Mouse (Mus musculus) embryonic facial prominence, embryonic 12.5 days (tissue): ENCODE data around the gene Wnt7b. TPM values are rescaled to one million over a fixed set of nuclear protein-coding genes. Genes with fewer than 3 reads are reported as not detected.

ENCODE experiments used
- ATAC-seq: fragments of 200-750 bp; cut with Nextera tagmentation; 2 replicates; pipeline ENCODE4 v1.8.0; 2017; ENCODE audit not compliant: insufficient number of reproducible peaks, insufficient read depth, low FRiP score, low TSS enrichment
- H3K27ac ChIP-seq: fragments of 300-500 bp; sonication (generic); 2 replicates; pipeline ENCODE4 v1.5.1; 2016; ENCODE audit warnings: mild to moderate bottlenecking
- H3K27me3 ChIP-seq: fragments of 300-500 bp; sonication (generic); 2 replicates; pipeline ENCODE4 v1.6.1; 2016; ENCODE audit warnings: mild to moderate bottlenecking, moderate library complexity
- H3K36me3 ChIP-seq: fragments of 300-500 bp; sonication (generic); 2 replicates; pipeline ENCODE4 v1.6.1; 2016; ENCODE audit warnings: mild to moderate bottlenecking
- H3K4me1 ChIP-seq: fragments of 300-500 bp; sonication (generic); 2 replicates; pipeline ENCODE4 v1.6.1; 2016
- H3K4me2 ChIP-seq: fragments of 300-500 bp; sonication (generic); replicated peaks from 2 replicates; pipeline ENCODE4 v1.6.1; 2016; ENCODE audit warnings: mild to moderate bottlenecking, moderate library complexity
- H3K4me3 ChIP-seq: fragments of 300-500 bp; sonication (generic); 2 replicates; pipeline ENCODE4 v1.5.1; 2016; ENCODE audit warnings: mild to moderate bottlenecking
- H3K9ac ChIP-seq: fragments of 300-500 bp; sonication (generic); 2 replicates; pipeline ENCODE4 v1.6.1; 2016; ENCODE audit warnings: mild to moderate bottlenecking, moderate library complexity
- H3K9me3 ChIP-seq: fragments of 300-500 bp; sonication (generic); 2 replicates; pipeline ENCODE4 v1.6.1; 2016; ENCODE audit warnings: mild to moderate bottlenecking, moderate library complexity
- WGBS: fragments of 180-500 bp; shearing (Covaris S2); methylation state at CpG from one replicate; pipeline ENCODE4 v1.1.7; 2016; 5-methylcytosine and 5-hydroxymethylcytosine counted together
- polyA plus RNA-seq: library from polyadenylated mRNA; unstranded; fragments of >200 nt; fragmentation: Nextera tagmentation; extraction: Ambion mirVana; gene quantifications from 2 replicates; pipeline ENCODE4 v1.2.1, GENCODE M21; 2016

Gene Wnt7b
- polyA plus RNA-seq, 1 experiment from 2014 or later, result 34.3 TPM

DNA sequence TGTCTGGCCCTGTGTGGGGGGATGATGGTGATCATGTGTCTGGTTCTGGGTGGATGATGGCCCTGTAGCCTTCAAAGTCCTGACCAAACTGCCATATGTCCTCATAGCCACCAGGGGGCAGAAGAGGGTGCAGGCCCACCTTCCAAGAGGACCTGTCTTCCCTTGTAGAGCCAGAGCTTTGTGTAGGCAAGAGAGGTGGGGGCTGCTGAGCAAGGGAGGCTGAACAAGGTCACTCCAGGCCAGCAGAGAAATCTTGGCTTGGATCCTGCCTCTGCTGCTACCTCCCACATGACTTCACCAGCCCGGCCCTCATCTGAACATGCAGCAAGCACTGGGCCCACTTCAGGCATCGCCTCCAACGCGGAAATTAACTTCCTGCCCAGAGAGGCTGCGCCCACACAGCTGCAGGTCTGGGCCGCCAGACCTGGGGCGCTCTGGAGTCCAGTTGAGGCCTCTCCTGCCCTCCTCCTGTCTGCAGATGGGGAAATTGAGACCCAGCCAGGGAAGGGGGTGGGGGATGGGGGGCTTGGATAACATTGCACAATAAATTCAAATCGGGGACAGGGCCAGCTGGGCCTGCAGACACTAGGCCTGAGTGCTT, 28.4 kb upstream of the Wnt7b start:
- H3K27me3 ChIP-seq, result peaks cover 26% of the 10 kb centered on the region
- peak; percentile 66 for ATAC-seq

DNA sequence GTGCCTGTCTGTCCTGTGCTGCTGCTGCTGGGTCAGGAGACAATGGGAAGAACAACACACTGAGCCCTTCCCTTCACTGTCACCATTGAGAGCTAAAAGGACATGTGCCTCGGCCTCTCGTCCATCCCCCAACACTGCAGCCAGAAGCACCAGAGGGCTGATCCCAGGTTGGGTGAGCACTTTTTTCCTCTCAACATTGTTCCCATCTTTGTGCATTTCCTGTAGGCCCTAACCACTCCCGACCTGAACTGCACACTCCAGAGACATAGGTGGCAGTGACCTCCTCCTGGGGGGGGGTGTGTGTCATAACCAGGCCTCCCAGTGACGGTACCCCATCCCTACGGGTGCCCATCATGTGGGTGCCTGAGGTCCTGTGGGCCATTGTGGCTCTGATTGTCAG, 27.8 kb upstream of the Wnt7b start:
- H3K9ac ChIP-seq, result no peak overlapping the region
- H3K27ac ChIP-seq, result peak overlapping the region; percentile 32; the same call in 1 of the 2 replicates
- H3K4me1 ChIP-seq, result peaks cover 14% of the 10 kb centered on the region; the same call in 1 of the 2 replicates
- no peak overlapping the region for H3K4me2 ChIP-seq
- WGBS, result 71% methylated on average over 5 of the region's 5 CpGs
- ATAC-seq, result 0 out of 2 replicates have a peak, but pooled peaks have one; percentile 6
- H3K27me3 ChIP-seq, result peaks cover 20% of the 10 kb centered on the region
- no peaks in the 10 kb centered on the region for H3K9me3 ChIP-seq
- no peak overlapping the region for H3K4me3 ChIP-seq
- no peaks in the 10 kb centered on the region for H3K36me3 ChIP-seq

More for the DNA sequence above, 28.4 kb upstream of the Wnt7b start:
- Histone ChIP-seq H3K36me3 (no peaks in the 10 kb centered on the region), H3K4me2 (no peak overlapping the region), H3K4me1 (peaks cover 14% of the 10 kb centered on the region), H3K9ac (0 out of 2 replicates have a peak overlapping the region, but pooled peaks have one; percentile 11), H3K9me3 (no peaks in the 10 kb centered on the region), H3K27ac (peak overlapping the region; percentile 32; the same call in 1 of the 2 replicates), H3K4me3 (no peak overlapping the region)
- WGBS, result 65% methylated on average over 8 of the region's 8 CpGs

DNA sequence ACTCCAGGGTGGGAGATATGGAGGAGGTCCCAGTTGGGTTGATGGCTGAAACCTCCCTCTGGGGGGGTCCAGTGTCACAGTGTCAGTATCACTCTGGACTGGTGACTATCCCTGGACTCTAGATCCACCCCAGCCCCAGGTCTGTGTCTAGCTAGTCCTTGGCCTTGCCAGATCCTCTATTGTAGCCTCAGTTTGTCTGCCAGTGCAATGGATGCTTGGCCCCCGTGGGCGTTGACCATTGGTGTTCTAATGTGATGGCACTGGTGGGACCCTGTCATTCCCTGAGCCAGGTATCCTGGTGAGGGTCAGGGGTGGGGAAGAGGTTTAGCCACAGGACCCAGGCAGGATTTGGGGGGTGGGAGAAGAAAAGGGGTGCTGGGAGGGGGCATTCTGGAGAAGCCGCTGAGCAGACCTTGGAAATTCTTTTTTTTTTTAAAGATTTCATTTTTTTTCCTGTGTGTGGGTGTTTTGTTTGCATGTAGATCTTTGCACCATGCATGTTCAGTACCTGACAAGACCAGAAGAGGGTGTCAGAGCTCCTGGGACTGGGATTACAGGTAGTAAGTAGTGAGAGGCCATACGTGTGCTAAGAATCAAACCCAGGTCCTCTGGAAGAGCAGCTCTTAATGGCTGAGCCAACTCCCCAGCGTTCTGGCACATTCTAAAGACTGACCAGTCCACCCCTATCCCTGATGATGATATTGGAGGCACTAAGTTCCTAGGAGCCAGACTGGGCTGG, 27.2 kb upstream of the Wnt7b start:
- Histone ChIP-seq H3K36me3 (no peaks in the 10 kb centered on the region), H3K4me2 (no peak overlapping the region), H3K4me1 (peaks cover 14% of the 10 kb centered on the region; the same call in 1 of the 2 replicates), H3K9me3 (no peaks in the 10 kb centered on the region), H3K27me3 (peaks cover 13% of the 10 kb centered on the region), H3K27ac (no peak overlapping the region), H3K9ac (no peak overlapping the region), H3K4me3 (no peak overlapping the region)
- ATAC-seq, result no peak
- WGBS, result 76% methylated on average over 5 of the region's 5 CpGs

DNA sequence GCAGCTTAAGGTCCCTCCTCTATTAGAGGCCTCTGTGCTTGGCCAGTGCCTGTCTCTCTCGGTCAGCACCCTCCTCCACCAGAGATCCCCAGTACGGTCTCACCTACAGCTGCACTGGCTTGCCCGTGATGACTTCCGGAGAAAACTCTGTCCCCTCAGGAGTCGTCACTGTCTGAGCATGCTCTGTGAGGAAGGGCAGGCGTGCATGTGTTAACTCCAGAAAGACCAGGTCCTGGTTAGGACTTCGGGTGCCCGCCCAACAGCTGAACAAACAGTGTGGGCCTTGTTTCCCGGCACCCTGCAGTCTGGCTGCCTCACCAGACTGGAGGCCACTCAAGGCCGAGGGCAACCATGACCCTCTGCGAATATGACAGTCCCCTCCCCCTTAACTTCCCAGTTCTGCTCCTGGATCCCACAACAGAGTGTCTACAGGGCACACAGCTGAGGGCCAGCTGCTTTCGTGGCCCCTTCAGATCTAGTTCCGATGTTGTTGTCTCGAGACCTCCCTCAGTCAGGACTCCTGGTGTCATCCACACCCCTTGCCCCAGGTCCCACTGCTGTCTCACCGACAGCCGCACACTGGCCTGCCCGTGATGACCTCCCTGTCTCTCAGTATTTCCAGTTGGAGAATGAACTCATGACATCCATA, 23.8 kb upstream of the Wnt7b start:
- Histone ChIP-seq H3K4me3 (no peak overlapping the region), H3K9ac (no peak overlapping the region), H3K4me2 (peak overlapping the region; percentile 5; the same call in 1 of the 2 replicates), H3K27me3 (no peaks in the 10 kb centered on the region), H3K4me1 (peaks cover 14% of the 10 kb centered on the region; the same call in 1 of the 2 replicates), H3K9me3 (no peaks in the 10 kb centered on the region), H3K36me3 (no peaks in the 10 kb centered on the region), H3K27ac (no peak overlapping the region)
- no peak for ATAC-seq
- 45% methylated on average over 17 of the region's 17 CpGs for WGBS

DNA sequence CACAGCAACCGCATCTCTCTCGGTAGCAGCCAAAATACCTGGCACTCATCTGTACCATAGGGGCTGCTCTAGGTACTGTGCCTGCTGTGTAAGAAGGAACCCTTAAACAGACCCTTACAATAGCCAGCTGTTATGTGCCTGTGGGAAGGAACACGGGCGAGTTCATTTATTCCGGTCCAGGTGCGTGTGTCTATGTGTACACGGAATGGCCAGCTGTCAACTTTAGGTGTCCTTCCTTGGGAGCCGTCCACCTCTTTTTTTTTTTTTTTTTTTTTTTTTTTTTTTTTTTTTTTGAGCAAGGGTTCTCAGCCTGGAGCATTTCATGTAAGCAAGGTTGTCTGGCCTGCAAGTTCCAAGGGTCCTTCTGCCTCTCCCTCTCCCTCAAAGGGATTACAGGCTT, 22.7 kb upstream of the Wnt7b start:
- WGBS, result 86% methylated on average over 8 of the region's 8 CpGs
- H3K27me3 ChIP-seq, result no peaks in the 10 kb centered on the region
- no peak overlapping the region for H3K9ac ChIP-seq
- peaks cover 18% of the 10 kb centered on the region for H3K4me1 ChIP-seq
- no peaks in the 10 kb centered on the region for H3K9me3 ChIP-seq
- no peak overlapping the region for H3K4me3 ChIP-seq
- no peak overlapping the region for H3K27ac ChIP-seq
- H3K36me3 ChIP-seq, result no peaks in the 10 kb centered on the region
- no peak for ATAC-seq
- H3K4me2 ChIP-seq, result no peak overlapping the region

DNA sequence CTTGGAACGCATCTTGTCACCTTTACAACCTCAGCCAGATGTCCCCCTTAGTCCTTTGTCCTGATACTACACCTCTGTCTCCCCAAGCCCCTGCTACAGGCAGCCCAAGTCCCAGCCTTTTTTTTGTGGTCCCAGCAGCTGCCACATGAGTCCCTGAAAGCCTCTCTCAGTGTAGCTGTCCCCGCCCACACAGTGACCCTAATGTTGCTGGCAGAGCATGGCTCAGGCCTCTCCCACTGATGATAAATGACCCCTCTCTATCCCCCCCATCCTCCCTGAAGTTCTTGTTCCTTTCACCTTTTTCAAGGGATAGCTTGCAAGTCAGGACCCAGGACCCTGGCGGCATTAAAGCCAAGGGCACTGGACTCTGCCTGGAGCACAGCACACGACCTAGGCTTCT, 22.2 kb upstream of the Wnt7b start:
- no peaks in the 10 kb centered on the region for H3K36me3 ChIP-seq
- H3K9me3 ChIP-seq, result no peaks in the 10 kb centered on the region
- WGBS, result 75% methylated on average over 4 of the region's 4 CpGs
- ATAC-seq, result no peak
- H3K9ac ChIP-seq, result no peak overlapping the region
- peaks cover 19% of the 10 kb centered on the region for H3K4me1 ChIP-seq
- H3K4me2 ChIP-seq, result no peak overlapping the region
- H3K27me3 ChIP-seq, result no peaks in the 10 kb centered on the region
- no peak overlapping the region for H3K27ac ChIP-seq
- no peak overlapping the region for H3K4me3 ChIP-seq

DNA sequence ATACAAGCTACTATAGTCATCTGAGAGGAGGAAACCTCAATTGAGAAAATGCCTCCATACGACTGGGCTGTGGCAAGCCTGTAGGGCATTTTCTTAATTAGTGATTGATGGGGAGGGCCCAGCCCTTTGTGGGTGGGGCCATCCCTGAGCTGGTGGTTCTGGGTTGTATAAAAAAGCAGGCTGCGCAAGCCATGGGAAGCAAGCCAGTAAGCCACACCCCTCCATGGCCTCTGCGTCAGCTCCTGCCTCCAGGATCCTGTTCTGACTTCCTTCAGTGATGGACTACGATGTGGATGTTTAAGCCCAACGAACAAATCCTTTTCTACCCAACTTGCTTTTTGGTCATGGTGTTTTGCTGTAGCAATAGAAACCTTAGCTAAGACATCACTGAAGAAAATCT, 21.1 kb upstream of the Wnt7b start:
- H3K27me3 ChIP-seq, result no peaks in the 10 kb centered on the region
- ATAC-seq, result no peak
- H3K4me3 ChIP-seq, result no peak overlapping the region
- H3K36me3 ChIP-seq, result no peaks in the 10 kb centered on the region
- no peaks in the 10 kb centered on the region for H3K9me3 ChIP-seq
- H3K4me2 ChIP-seq, result no peak overlapping the region
- H3K4me1 ChIP-seq, result peaks cover 19% of the 10 kb centered on the region
- WGBS, result 45% methylated on average over 5 of the region's 5 CpGs
- no peak overlapping the region for H3K27ac ChIP-seq
- H3K9ac ChIP-seq, result no peak overlapping the region

DNA sequence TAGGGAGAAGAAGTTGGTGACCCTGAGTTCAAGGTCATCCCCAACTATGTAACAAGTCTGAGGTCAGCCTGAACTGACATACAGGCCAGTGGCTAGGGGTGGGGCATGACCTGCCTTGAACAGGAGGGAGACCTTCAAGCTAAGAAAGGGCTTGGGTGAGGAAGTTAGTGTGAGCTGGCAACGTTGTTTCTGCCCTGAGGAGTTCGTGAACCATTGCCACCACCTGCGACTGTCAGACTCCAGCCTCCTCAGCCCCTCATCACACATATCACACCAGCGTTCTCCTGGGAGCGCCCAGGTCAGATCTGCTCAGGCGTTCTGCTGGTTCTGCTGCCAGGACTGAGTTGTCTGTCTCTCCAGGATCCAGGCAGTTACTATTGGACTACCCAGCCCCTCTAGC, 20.5 kb upstream of the Wnt7b start:
- WGBS, result 61% methylated on average over 6 of the region's 6 CpGs

DNA sequence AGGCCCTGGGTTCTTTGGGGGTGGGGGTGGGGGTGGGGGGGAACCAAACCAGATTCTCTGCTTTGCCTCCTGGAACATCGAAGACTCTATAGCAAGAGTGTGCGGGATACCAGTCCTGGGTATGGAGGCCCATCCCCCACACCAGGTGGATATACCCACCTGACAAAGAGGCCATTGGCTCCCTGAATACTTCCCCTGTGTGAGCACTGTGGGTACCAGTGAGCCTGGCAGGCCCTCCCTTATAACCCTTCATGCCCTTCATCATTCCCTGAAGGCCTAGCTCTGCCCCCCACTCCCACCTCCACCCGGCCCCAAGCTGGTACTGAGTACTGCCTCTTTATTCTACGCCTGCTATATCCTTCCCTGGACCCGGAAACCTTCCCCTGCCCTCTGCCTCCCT, 19.7 kb upstream of the Wnt7b start:
- no peaks in the 10 kb centered on the region for H3K27me3 ChIP-seq
- no peak overlapping the region for H3K9ac ChIP-seq
- no peak overlapping the region for H3K4me3 ChIP-seq
- H3K27ac ChIP-seq, result no peak overlapping the region
- no peak for ATAC-seq
- no peak overlapping the region for H3K4me2 ChIP-seq
- no peaks in the 10 kb centered on the region for H3K9me3 ChIP-seq
- WGBS, result 85% methylated on average over 5 of the region's 5 CpGs
- no peaks in the 10 kb centered on the region for H3K36me3 ChIP-seq
- H3K4me1 ChIP-seq, result peaks cover 19% of the 10 kb centered on the region

More for the DNA sequence above, 20.5 kb upstream of the Wnt7b start:
- no peak for ATAC-seq
- H3K4me2 ChIP-seq, result no peak overlapping the region
- no peaks in the 10 kb centered on the region for H3K36me3 ChIP-seq
- H3K4me3 ChIP-seq, result no peak overlapping the region
- no peaks in the 10 kb centered on the region for H3K9me3 ChIP-seq
- H3K9ac ChIP-seq, result no peak overlapping the region
- H3K4me1 ChIP-seq, result peaks cover 19% of the 10 kb centered on the region
- no peak overlapping the region for H3K27ac ChIP-seq
- no peaks in the 10 kb centered on the region for H3K27me3 ChIP-seq

DNA sequence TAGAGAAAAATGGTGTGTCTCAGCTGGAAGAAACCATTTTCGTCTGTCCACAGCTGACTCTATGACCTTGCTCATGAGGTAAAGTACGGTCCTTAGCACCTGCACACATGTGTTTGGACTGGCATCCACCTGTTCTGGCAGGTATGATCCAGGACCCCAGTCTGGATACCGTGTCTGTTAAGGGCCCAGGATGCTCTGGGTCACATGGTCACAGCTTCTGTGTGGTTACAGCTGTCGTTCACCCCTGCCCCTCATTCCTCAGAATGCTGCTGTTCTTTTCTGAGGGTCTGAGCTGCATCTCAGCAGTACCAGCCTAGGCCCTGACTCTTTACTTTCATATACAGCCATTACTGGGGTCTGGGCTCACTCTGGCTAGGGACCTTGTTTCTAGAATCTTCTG, 18.9 kb upstream of the Wnt7b start:
- H3K27me3 ChIP-seq, result no peaks in the 10 kb centered on the region
- no peaks in the 10 kb centered on the region for H3K9me3 ChIP-seq
- WGBS, result 70% methylated on average over 4 of the region's 4 CpGs
- no peak overlapping the region for H3K4me2 ChIP-seq
- no peak overlapping the region for H3K4me3 ChIP-seq
- H3K27ac ChIP-seq, result no peak overlapping the region
- peaks cover 19% of the 10 kb centered on the region for H3K4me1 ChIP-seq
- no peak overlapping the region for H3K9ac ChIP-seq
- ATAC-seq, result no peak
- H3K36me3 ChIP-seq, result no peaks in the 10 kb centered on the region

DNA sequence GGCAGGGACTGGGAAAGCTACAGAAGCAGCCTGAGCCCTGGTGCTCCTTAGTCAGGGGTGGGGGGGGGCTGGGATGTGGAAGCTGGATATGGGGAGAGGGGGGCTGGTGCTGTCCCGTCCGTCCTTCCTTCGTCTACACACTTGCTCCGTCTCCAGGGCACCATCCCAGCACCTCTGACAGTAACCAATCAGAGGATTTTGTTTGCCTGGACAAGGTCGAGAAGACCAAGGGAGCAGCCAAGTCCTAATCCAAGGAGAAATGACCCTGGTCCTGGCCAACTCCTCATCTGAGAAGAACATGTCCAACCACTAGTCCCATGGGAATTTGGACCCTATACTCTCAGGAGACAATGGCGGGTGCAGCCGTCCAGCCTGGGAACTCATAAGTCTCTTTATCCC, 18.4 kb upstream of the Wnt7b start:
- ATAC-seq, result no peak
- 65% methylated on average over 7 of the region's 7 CpGs for WGBS
- no peak overlapping the region for H3K4me3 ChIP-seq

More for the DNA sequence above, 18.4 kb upstream of the Wnt7b start:
- Histone ChIP-seq H3K27ac (0 out of 2 replicates have a peak overlapping the region, but pooled peaks have one; percentile 23), H3K36me3 (no peaks in the 10 kb centered on the region), H3K9me3 (no peaks in the 10 kb centered on the region), H3K4me1 (peaks cover 14% of the 10 kb centered on the region), H3K27me3 (no peaks in the 10 kb centered on the region), H3K4me2 (no peak overlapping the region; the same call in 1 of the 2 replicates), H3K9ac (no peak overlapping the region)
